Mouse (Mus musculus): ENCODE measurements around the gene Soga1.

The Soga1 gene

GRCm38 (mm10) chr2:157081331-157081730 is 2.3 kb upstream of the Soga1 start:
- no peak for DNase-seq (ENCODE audit: low read depth, low spot score)

- DNase-seq (ENCODE audit: low read depth, low spot score), result no peak
These were observed 687 bp upstream of the Soga1 start for GRCm38 (mm10) chr2:157079701-157080180.

DNA sequence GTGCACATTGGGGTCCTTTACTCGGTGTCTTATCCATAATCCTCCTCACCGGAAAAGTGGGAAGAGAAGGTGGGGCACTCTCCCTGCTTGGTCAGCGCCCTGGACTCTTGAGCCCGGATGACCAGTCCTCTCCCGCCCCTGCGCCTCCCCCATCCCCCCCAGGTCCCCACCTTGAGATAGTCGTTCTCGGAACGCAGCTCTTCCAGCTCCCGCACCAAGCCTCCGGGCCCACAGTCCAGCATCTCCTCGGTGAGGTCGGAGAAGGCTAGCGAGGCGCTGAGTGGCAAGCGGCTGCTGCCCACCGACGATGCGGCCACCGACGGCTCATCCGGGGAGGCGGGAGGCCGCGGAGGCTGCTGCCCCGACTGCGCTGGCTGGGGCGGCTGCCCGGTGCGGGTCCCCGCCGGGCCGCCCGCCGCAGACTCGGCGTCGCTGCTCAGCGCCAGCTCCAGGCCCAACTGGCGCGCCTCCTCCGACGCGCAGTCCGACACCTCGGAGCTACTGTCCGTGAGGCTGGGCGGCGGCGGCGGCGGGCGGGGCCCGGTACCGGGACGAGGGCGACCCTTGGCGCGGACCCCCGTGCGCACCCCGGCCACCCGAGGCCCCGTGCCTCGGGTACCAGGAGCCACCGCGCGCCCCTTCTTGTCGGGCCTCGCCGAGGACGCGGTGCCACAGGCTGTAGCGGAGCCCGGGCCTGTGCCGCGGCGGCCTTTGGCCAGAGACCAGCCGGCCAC is 828 bp downstream of the Soga1 start:
- DNase-seq (ENCODE audit: low read depth, low spot score), result no peak

GRCm38 (mm10) chr2:157077641-157078058 is 1.4 kb downstream of the Soga1 start:
- no peak for DNase-seq (ENCODE audit: low read depth, low spot score)

DNA sequence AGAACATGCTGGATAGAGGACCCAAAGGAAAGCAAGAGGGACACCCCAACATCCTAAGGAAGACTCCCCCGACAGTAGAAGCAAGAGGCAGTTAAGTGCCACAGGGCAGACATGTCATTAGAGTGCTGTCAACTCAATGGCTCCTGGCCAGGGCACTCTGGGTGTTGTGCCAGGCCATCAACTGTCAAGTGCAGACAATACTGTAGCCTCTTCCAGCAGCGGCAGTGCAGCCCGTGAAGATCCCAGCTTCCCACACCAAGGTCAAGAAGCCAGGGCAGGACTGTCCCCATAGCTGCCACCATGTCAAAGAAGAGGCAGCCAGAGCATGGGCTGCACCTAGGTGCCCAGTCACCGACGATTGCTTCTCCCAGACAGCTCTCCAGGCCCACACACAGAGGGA is 1.9 kb downstream of the Soga1 start:
- no peak for DNase-seq (ENCODE audit: low read depth, low spot score)

DNA sequence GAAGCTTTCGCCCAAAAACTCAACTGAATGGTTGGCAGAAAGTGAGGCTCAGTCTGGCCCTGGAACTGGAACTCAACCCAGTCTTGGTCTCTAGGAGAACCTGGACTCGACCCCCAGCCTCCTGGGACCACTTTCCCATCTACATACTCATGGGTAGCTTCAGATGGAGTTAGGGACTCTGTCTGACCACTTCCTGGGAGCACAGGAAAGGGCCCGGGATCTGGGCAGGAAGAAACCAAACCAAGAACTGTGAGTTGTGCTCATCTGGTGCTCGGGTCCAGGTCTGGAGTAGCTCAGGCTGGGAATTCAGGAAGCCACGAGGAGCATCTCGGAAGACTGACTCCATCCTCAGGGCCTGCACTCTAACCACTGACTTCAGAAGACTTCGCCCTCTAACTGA is 2.5 kb downstream of the Soga1 start:
- no peak for DNase-seq (ENCODE audit: low read depth, low spot score)

- DNase-seq (ENCODE audit: low read depth, low spot score), result no peak
These were observed 3.4 kb downstream of the Soga1 start for GRCm38 (mm10) chr2:157075685-157076084.

DNA sequence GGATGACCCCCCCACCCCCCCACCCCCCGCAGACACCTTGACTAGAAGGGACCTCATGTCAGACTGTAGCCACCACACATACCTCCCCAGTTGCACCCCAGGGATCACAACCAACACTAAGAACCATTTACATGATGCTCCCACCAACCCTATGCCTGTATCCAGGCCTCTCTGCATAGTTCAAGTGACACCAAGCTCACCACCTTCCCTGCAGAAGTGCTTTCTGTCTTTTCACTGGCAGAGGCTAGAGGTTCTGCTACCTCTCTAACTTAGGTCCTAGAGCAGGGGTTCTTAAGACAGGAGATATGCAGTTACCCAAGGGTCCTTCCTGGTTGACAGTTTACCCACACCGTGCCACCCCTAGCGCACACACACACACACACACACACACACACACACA is 3.8 kb downstream of the Soga1 start:
- DNase-seq (ENCODE audit: low read depth, low spot score), result no peak

DNA sequence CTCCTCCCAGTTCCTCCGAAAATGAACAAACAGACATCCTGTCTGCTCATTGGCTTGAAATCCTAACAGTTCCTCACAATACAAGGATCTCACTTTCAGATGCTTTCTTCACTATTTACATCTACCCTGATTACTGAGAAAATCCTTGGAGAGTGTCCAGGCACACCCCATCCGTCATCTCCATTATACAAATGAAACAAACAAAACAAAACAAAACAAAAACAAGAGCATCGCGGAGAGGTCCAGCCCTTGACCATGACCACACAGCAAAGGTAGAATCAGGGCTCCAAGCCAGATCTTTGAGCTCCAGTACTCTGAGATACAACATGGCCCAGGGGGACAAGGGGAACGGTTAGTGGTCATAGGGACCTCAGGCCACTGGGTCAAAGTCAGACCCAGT is 4.3 kb downstream of the Soga1 start:
- no peak for DNase-seq (ENCODE audit: low read depth, low spot score)

DNA sequence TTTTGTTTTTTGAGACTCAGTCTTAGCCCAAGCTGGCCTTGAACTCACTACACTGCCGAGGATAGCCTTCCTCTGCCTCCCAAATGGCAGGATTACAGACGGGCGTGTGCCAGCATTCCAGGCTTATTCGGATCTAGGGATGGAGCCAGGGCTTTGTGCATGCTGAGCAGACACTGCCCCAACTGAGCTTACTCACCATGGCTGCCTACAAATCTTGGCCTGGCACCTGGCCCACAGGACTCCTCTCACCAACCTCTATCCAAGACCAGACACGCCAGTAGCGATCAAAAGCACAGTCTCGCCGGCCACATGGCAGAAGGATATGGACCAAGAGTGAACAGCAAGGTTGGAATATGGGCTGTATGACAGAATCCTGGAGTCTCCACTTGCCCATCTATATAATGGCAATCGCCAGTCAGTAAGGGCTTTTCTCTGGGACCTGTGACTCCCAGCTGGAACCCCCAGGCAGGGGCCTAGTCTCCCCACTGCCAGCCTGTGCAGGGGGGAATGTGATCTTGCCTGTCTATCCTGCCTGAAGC is 4.8 kb downstream of the Soga1 start:
- no peak for DNase-seq (ENCODE audit: low read depth, low spot score)

DNA sequence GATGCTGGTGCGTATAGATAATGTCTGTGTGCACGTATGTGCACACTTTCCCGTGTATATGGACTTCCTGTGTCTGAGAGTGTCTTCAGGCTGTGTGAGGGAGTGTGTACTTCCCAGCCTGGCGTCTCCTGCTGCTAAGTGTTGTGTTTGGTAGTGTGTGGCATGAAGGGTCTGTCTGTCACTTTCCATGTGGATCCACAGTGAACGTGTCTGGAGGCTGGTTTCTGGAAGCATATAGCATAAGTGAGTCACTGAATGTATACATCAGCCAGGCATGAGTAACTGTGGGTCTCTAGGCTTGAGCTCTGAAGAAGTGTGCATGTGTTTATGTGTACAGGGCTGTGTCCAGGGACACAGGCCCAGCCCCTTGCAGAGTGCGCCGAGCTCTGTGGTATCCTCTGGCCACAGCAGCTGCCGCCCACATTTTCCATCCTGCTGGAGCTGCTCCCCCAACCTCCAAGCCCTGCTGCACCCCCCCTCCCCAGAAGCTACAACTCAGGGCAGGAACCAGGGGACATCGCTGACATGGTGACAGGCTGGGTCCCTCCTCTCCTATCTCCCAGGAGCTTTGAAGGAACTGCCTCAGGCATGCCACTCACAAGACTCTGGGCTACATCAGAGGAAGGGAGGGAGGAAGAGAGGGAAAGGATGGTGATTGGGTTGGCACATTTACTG is 5.5 kb downstream of the Soga1 start:
- no peak for DNase-seq (ENCODE audit: low read depth, low spot score)

DNA sequence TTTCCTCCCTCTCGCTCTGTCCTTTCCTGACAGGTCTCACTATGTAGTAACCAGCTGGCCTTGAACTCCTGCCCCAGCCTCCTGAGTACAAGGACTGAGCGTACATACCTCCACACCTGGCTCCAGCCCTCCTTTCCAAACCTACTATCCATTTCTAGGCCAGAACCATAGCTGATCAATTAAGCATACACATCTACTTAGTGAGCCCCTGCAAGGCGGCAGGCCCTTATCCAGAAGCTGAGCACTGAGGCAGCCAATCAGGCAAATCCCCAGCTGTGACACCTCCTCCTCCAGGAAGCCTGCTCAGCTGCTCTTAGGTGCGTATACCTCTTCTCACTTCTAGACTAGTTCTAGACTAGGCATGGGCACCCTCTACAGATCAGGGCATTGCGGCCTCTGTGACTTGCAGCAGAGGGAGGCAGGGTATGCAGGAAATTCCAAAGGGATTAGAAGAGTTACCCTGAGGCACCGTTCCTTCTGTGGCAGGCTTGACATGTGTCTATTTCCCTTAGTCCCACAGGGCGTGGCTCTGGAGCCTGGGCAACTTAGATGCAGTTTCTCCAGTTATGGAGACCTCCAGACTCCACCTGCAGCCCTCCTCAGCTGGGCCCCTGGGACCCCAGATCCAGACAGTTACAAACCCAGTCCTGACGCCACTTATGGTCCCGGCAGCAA is 6.6 kb downstream of the Soga1 start:
- no peak for DNase-seq (ENCODE audit: low read depth, low spot score)

DNA sequence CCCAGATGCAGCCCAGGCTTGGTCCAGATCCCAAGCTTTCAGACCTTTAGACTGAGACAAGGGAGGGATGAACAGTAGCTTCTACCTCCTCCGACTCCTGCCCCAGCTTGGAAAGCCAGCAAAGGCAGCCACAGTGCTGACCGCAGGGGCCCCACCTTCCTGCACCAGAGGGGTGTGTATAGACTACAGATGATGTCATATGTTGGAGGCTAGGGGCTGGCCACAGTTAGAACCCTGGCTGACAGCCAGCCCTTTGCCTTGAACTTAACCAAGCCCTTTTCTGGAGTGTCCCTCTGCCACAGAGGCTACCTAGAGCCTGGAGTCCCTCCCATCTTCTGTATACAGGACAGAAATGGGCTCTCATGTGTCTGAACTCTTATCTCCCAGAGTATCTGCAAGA is 7.5 kb downstream of the Soga1 start:
- DNase-seq (ENCODE audit: low read depth, low spot score), result no peak

- DNase-seq (ENCODE audit: low read depth, low spot score), result no peak
These were observed 8.7 kb downstream of the Soga1 start for GRCm38 (mm10) chr2:157070365-157070764.

GRCm38 (mm10) chr2:157069755-157070315 is 9.2 kb downstream of the Soga1 start:
- DNase-seq (ENCODE audit: low read depth, low spot score), result no peak

- DNase-seq (ENCODE audit: low read depth, low spot score), result no peak
These were observed 9.7 kb downstream of the Soga1 start for GRCm38 (mm10) chr2:157069355-157069735.

DNA sequence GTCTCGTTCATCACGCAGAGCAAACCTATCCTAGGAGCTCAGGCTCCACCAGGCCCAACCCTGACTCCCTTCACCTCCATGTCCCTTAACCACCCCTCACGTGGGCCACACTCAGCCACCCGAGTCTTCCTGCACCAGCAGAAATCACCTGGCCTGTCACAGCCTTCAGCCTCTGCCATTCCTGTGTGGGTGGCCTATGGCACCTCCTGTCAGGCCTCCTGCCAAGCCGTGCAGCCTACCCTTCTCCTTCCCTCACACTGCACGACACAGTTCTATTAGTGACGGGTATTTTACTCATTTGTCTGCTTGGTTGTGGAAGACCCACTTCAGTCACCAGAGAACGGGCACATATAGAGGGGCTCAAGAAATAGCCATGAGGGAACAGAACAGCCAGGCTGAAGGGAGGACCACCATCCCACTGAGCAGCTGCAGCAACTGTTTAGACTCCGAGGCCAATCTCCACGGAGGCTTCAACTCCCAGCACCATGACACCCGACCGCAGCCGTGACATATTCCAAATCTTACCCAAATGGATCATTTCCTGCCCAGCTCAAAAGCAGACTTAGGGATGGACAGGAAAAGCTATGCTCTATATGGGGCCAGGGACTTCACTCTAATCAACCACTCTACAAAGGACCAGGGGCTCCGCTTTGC is 10.2 kb downstream of the Soga1 start:
- no peak for DNase-seq (ENCODE audit: low read depth, low spot score)

- DNase-seq (ENCODE audit: low read depth, low spot score), result no peak
These were observed 12.2 kb downstream of the Soga1 start for GRCm38 (mm10) chr2:157066731-157067430.

- DNase-seq (ENCODE audit: low read depth, low spot score), result no peak
These were observed 13.2 kb downstream of the Soga1 start for GRCm38 (mm10) chr2:157065879-157066226.

- no peak for DNase-seq (ENCODE audit: low read depth, low spot score)
These were observed 13.8 kb downstream of the Soga1 start for GRCm38 (mm10) chr2:157064978-157065878.

All from forelimb bud, embryonic 11.5 days (tissue).